Mouse (Mus musculus) spleen, postnatal 10 days (tissue): ENCODE data around the gene Tab1.
"Not testable (repeated sequence)": the region's sequence is repeated elsewhere in the genome, so short reads cannot be mapped to it uniquely, and the experiment has no call there.

Experiments
- DNase-seq, 2 experiments: peaks; one replicate each; pipeline ENCODE4 v3.0.0; 2021 to 2022; ENCODE audit warnings: low spot score in 2 of 2

The Tab1 gene

DNA sequence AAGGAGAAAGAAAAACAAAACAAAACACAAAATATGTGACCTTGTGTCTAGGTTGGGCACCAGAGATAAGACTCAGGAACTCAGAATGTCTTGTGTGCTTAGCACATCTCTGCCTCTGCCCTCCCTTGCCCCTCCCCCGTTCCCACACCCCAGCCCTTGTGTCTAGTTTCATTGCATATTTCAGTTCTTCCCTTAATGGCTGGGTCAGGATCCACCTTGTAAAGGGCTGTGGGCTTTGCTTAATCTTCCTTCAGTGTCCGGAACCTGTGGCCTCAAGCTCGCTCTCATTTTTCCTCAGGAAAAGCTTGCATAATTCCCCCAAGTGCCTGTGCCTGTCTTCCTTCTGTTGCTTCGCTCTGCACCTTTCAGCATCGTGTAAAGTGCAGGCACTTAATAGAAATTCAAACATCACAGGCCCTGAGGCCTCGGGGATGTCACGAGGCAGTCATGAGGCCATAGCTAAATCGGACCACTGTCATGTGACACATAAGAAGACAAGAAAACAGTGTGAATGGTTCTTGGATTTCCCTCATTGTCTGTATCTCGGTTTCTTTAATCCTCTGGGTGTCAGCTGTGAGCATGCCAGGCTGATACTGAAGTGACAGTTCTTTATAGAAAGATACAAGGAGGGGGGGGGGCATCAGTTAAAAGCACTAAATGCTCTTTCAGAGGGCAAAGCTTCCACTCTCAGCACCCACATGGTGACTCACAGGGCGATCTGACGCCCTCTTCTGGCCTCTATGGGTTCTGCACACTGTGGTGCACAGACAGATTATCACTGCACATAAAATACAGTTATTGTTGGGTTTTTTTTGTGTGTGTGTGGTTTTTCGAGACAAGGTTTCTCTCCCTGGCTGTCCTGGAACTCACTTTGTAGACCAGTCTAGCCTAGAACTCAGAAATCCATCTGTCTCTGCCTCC lies 27.2 kb upstream of the Tab1 start:
- no peak for DNase-seq

DNA sequence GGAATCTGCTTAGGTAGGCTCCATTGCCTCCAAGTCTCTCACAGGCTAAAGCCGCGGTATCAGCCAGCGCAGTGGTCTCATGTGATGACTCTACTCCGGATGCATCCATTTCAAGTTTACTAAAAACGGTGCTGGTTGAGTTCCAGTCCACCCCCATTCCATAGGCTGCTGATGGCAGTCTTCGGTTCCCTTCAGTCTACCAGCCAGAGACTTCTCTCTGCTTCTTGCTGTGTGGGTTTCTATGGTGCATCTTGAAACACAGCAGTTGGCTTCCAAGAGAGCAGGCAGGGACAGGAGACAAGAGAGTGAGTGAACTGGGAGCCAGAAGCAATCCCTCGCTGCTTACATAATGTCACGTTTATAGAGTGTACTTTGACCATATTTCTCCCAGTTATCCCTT lies 25.8 kb upstream of the Tab1 start:
- DNase-seq: no peak

DNA sequence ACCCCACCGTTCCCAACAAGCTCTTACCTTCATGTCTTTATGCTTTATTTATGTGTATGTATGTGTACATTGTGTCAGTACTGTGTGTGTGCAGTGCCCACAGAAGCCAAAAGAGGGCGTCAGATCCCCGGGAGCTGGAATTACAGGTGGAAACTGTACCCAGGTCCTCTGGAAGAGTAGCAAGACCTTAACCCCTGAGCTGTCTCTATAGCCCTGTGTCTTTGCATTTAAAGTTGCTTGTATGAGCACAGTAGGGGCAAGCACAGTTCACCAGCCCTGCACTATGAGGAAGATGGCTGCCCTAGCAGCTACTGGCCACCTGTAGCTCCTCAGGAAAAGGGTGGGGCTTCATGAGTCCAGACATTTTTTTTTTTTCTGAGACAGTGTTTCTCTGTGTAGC lies 25.4 kb upstream of the Tab1 start:
- no peak for DNase-seq

DNA sequence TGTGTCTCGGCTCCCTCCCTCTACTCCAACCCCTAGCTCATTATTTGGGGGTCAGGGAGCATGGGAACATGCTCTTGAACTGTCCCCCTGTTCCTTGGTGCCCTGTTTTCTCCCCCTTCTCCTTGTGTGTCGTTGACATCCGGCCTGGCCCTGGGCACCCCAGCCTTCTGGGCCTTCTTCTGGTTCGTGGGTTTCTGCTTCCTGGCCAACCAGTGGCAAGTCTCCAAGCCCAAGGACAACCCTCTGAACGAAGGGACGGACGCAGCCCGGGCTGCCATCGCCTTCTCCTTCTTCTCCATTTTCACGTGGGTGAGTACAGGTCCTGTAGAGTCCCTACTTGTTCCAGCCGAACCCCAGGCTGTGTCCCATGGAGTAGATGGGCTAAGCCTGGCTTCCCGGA lies 21.5 kb upstream of the Tab1 start:
- DNase-seq: no peak

DNA sequence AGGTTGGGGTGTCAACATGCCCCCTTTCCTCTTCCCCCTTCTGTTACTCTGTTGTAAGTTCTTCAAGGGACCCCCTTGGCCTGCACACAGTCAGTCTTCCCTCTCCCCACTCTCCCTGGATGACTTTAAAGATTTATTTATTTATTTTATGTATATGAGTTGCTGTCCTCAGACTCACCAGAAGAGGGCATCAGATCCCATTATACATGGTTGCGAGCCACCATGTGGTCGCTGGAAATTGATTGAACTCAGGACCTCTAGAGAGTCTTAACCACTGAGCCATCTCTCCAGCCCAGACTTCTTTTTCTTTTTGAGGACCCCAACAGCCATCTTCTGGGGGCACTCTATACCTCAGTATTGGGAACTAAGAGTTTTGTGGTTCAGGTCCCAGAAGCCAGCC lies 20.4 kb upstream of the Tab1 start:
- no peak for DNase-seq

GRCm38 (mm10) chr15:80114414-80114813 lies 18.5 kb upstream of the Tab1 start:
- no peak for DNase-seq

- peak in 1 of 2 experiments; percentile 17 for DNase-seq
Measured at GRCm38 (mm10) chr15:80115256-80115655, 17.7 kb upstream of the Tab1 start.

DNA sequence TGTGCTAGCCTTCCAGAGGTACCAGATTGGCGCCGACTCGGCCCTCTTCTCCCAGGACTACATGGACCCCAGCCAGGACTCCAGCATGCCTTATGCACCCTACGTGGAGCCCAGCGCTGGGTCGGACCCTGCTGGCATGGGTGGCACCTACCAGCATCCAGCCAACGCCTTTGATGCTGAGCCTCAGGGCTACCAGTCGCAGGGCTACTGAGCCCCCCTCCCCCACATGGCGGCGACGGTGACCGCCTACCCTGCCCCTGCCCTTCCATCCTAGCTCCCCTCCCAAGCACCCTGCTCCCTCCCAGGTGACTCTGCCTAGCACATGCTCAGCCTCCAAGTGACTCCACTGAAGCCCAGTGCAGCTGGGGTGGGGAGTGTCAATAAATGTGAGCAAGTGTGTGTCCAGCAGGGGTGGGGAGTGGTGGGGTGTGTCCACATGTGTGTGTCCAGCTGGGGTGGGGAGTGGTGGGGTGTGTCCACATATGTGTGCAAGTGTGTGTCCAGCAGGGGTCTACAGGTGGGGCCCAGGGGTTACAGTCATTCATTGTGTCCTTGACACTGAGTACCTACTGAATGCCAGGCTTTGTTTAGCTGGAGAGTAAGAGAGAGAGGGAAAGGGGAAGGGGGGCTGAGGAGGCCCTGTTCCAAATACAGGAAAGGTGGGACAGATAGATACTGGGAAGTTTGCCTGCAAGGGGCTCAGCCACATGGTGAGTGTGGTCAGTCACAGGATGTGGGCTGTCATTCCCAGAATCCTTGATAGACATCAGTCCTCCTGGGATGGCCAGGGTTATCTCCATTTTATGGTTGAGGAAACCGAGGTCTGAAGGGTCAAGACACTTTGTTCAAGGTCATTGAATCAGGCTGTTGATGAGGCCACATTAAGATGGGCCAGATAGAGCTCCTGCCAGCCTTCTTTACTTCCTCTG lies 16.8 kb upstream of the Tab1 start:
- DNase-seq: peak in 1 of 2 experiments; percentile 13

DNA sequence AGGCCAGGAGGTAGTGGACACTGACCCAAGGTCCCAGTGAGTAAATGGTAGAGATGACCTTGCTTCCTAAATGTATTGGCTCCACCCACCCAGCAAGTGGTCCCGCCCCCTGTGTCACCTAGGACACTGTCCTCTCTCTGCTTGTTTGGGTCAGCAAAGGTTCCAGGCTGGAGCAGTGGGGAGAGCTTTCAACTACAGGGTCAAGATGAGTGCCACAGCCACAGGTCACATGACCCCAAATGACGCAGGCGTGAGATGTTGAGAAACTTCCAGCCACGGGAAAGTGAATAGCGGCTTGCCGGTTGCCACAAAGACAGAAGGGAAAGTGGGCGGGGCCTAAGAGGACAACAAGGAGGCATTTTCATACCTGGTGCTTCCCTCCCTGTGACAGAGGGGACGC lies 15.8 kb upstream of the Tab1 start:
- DNase-seq: no peak

DNA sequence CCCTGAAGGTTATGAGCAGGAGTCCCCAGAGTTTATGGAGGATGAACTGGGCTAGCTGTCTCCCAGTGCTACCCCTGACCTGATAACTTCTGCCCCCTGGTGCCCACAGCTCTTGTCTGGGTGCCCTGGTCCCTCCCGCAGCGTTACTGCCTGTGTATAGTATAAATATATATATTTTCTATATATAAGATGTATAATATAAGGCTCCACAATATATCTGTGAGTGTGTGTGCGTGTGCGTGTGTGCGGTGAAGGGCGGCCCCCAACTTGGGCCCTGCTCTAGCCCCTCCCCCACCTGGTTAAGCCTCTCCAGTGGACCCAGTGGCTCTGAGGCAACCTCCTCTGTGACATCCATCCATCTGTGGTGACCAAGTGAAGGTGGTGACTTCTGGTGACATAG lies 13.9 kb upstream of the Tab1 start:
- DNase-seq: no peak

DNA sequence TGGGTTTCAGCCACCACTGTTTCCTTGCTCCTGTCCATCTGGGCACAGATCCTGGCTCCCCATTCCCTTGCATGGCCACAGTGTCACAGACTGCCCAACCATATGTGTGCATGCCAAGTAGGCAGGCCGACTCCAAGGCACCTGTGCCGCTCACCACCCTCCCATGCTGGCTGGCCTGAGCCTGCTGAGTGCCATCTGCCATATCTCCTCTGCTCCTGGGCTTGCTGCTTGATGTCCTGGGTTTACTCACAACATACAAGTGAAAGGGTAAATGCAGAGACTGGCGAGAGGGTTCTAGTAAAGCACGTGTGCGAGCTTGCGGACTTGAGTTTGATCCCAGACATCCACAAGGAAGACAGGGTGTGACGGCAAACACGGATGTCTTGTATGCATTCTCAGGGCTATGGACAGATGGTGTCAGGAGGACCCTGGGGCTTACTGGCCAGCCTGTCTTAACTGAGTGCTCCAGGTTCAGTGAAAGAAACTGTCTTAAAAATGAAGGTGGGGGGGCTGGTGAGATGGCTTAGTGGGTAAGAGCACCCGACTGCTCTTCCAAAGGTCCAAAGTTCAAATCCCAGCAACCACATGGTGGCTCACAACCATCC lies 11.1 kb upstream of the Tab1 start:
- DNase-seq: no peak

DNA sequence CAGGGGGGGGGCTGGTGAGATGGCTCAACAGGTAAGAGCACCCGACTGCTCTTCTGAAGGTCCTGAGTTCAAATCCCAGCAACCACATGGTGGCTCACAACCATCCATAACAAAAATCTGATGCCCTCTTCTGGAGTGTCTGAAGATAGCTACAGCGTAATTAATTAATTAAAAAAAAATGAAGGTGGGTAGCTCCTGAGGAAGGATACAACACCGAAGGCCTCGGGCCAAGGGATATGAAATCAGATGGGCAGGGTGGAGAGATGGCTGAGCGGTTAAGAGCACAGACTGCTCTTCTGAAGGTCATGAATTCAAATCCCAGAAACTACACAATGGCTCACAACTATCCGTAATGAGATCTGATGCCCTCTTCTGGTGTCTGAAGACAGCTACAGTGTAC lies 10.5 kb upstream of the Tab1 start:
- DNase-seq: not testable (repeated sequence)

- no peak for DNase-seq
Measured at GRCm38 (mm10) chr15:80124651-80125050, 8.3 kb upstream of the Tab1 start.

DNA sequence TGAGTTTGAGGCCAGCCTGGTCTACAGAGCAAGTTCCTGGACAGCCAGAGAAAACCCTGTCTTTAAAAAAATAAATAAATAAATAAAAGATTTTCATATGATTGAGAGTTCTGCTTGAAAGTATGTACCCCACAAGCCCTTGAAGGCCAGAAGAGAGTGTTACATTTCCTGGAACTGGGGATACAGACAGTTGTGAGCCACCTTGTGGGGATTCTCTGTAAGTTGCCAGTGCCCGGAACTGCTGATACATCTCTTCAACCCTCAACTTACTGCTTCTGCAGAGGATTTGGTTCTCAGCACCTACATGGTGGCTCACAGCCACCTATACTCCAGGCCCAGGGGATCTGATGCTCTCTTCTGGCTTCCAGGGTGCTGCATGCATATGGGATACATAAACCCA lies 5.7 kb upstream of the Tab1 start:
- peak in 1 of 2 experiments; percentile 28 for DNase-seq

DNA sequence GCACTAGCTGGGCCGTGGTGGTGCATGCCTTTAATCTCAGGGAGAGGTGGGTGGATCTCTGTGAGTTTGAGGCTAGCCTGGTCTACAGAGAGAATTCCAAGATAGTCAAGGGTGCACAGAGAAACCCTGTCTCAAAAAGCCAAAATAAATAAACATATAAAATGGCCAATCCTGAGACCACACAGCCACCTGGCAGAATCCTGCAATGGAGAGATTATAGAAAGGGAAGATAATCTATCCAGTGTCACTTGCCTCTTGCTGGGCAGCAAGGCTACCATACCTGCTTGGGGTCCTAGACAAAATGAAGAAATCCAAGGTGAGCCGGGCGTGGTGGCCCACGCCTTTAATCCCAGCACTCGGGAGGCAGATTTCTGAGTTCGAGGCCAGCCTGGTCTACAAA lies 2.9 kb upstream of the Tab1 start:
- no peak for DNase-seq

GRCm38 (mm10) chr15:80130689-80131088 lies 2.2 kb upstream of the Tab1 start:
- peak; percentile 43 to 60 for DNase-seq

GRCm38 (mm10) chr15:80131421-80131820 lies 1.5 kb upstream of the Tab1 start:
- DNase-seq: no peak

DNA sequence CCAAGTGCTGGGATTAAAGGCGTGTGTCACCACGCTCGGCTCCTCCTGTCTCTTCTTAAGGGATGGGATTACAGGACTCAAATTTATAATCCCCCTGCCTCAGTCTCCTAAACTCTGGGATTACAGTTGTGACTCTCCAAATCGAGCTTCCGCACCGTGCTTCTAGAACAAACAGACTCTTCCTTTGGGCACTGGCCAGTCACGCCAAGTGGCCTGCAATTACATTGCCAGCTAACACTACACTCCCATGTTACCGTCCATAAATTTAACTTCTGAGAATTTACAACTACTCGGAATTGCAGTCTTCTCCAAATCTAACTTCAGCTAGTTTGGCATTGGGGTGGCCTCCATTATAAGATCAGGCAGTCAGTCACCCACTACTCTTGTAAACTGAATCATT lies 475 bp upstream of the Tab1 start:
- DNase-seq: peak in 1 of 2 experiments; percentile 30

DNA sequence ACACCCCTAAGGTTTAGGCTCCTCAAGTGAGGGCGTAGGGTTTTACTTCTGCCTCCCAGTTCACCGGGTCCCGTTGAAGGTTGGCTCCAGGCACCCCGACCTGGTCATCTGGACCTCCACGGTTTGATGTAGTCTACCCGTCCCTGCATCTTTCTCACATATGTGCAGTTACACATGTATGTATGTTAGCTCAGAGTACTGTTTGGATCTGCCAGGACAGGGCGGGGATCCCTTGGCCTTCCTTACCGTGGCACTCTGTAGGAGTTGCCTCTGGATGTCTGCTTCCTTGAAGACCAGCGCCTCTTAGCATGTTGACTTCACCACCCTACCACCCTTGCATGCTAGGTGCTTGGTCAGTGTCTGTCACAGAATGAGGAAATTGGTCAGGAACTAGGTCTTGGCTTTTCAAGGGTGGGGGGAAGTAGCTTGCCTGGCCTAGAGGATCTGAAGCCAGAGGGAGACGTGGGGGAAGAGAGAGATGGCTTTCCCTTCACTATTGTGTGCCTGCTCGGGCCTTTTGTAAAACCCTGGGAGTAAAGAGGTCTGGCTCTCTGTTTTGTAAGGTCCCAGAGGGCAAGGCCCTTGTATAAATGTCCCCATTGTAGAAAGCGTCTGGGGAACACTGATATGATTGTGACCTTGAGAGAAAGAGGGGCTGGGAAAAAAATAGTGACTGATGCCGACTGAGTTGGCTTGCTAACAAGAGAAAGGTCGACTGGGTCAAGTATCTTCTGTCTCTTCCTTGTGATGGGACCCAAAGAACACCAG lies 939 bp downstream of the Tab1 start:
- no peak for DNase-seq

DNA sequence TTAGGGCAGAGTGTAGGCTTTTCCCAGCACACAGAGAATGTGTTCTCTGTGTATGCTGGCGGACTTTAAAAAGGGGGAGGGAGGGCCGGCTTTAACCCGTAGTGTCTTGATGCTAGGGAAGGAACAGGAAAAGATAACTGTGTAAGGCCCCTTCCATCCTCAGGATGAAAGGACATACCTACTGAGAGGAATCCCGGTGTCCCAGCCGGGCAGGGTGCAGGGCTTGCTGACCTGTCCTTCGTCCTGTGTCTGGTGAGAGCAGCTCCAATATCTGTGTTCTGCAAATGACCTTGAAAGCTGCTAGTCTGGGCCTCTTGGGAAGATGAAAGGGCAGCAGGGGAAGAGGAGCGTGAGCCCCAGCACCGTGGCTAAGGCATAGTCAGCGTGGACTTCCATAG lies 1.5 kb downstream of the Tab1 start:
- DNase-seq: peak in 1 of 2 experiments; percentile 32

DNA sequence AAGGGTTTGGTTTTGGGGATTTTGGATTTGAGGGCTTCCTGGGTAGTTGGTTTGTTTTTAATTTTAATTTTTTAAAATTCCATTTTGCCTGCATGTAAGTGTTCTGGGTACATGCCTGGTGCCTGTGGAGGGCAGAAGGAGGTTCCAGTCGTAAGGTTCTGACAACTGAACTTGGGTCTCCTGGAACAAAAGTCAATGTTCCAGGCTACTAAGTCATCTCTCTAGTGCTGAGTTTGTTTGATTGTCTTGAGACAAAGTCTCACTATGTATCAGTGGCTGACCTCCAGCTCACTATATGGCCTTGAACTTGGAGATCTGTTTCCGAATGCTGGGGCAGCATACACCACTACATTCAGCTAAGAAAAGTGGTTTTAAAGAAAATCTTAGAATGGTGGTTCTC lies 2.6 kb downstream of the Tab1 start:
- DNase-seq: no peak
